9 mouse cellular contexts compared by ENCODE assay signal in the genomic region with DNA sequence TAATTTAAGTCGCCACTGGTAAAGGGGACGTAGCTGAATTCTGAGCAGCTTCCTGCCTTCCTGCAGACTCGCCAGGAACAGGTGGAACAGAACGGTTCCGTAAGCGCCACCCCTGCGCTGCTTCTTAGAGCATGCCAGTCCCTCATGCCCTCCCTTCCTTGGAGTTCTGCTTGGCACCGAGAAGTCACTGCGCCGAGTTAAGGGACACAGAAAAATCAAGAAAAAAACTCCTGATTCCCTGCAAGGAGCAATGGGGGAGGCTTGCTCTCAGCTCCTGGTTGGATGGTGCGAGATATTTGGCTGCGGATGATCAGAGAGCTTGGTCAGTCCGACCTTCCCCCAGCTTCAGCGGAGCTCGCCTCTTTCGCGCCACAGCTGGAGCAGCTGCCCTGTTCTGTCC. TPM values are rescaled to one million over a fixed set of nuclear protein-coding genes. Genes with fewer than 3 reads are reported as not detected.
A peak's percentile ranks its signal among the peaks of the same experiment; 100 is the strongest.
DNase-seq lines count a peak whose midpoint lies in the region; ATAC-seq and TF ChIP-seq lines count a peak whose summit lies in the region.
"Had no signal": no experiment of that assay in that cellular context is flagged by ENCODE, and none has a peak within 500 bp of the region (broad histone marks: within the 10 kb centered on the region; RNA-seq: fewer than 3 reads in every experiment).

No protein-coding gene starts in this region.

- H3K4me3 ChIP-seq in lung, embryonic 16.5 days (ENCODE audit: low read length) = no peak overlapping the region
- H3K4me3 ChIP-seq in stomach, postnatal 0 days (ENCODE audit: low read depth, low read length) = no peak overlapping the region
- H3K4me3 ChIP-seq: erythroblast, embryonic 14.5 days had no signal

- H3K9me3 ChIP-seq in lung, embryonic 16.5 days (ENCODE audit: control insufficient read depth, low read length) = no peaks in the 10 kb centered on the region
- H3K9me3 ChIP-seq in stomach, postnatal 0 days (ENCODE audit: control insufficient read depth, low read length) = no peaks in the 10 kb centered on the region

- DNase-seq in cerebellum, adult 11 months = peak; percentile 63
- DNase-seq in cerebellum, postnatal 4 days (ENCODE audit: low spot score in 2 of 2) = no peak
- DNase-seq in lung, postnatal 4 days = no peak
- DNase-seq in left cerebral cortex, postnatal 36 days (ENCODE audit: low spot score in 2 of 2) = peak; percentile 19 to 41
- DNase-seq in stomach, postnatal 0 days (ENCODE audit: low spot score) = no peak
- no peak for DNase-seq in layer of hippocampus, adult 8-10 months (ENCODE audit: low spot score in 2 of 2)
- DNase-seq in ovary, postnatal 14 days (ENCODE audit: low spot score) = no peak

- TF ChIP-seq EP300 in stomach, postnatal 0 days (optimal IDR thresholded peaks at IDR 0.05) = no peak

- no peak overlapping the region for H3K9ac ChIP-seq in lung, embryonic 16.5 days (ENCODE audit: low read length)
- H3K9ac ChIP-seq in stomach, postnatal 0 days (ENCODE audit: low read length) = no peak overlapping the region

- no peak for TF ChIP-seq CTCF in stomach, postnatal 0 days (IDR thresholded peaks at IDR 0.05; ENCODE audit: low read depth)

- intact Hi-C loops in left cerebral cortex, postnatal 36 days (cut with DNase I) = no loop called here

- H3K27ac ChIP-seq in lung, embryonic 16.5 days (ENCODE audit: low read length) = no peak overlapping the region
- no peak overlapping the region for H3K27ac ChIP-seq in stomach, postnatal 0 days (replicated peaks)

- peaks cover 8% of the 10 kb centered on the region for H3K27me3 ChIP-seq in lung, embryonic 16.5 days (ENCODE audit: control insufficient read depth, insufficient read depth, low read depth, low read length)
- H3K27me3 ChIP-seq in stomach, postnatal 0 days (ENCODE audit: control insufficient read depth, insufficient read depth, low read length) = no peaks in the 10 kb centered on the region

- H3K4me1 ChIP-seq in lung, embryonic 16.5 days (replicated peaks; ENCODE audit: control insufficient read depth, insufficient read depth, low read length) = no peaks in the 10 kb centered on the region
- no peaks in the 10 kb centered on the region for H3K4me1 ChIP-seq in stomach, postnatal 0 days (replicated peaks; ENCODE audit: control insufficient read depth, insufficient read depth)

- WGBS in lung, embryonic 16.5 days = 18% methylated on average over 17 of the region's 17 CpGs
- WGBS in stomach, postnatal 0 days = 10% methylated on average over 17 of the region's 17 CpGs

- no peak for ATAC-seq in lung, embryonic 16.5 days (ENCODE audit: low read depth)
- ATAC-seq in stomach, postnatal 0 days (ENCODE audit: low FRiP score, low TSS enrichment) = no peak

- H3K4me2 ChIP-seq in lung, embryonic 16.5 days (ENCODE audit: low read depth, low read length) = 0 out of 2 replicates have a peak overlapping the region, but pooled peaks have one; percentile 2
- peak overlapping the region; percentile 31; the same call in 1 of the 2 replicates for H3K4me2 ChIP-seq in stomach, postnatal 0 days (replicated peaks; ENCODE audit: low read depth)

- H3K36me3 ChIP-seq in lung, embryonic 16.5 days (ENCODE audit: control insufficient read depth, insufficient read depth, low read length) = no peaks in the 10 kb centered on the region
- H3K36me3 ChIP-seq in stomach, postnatal 0 days (ENCODE audit: control insufficient read depth, insufficient read depth, low read length) = no peaks in the 10 kb centered on the region

RNA-seq across cellular contexts. Expression of a gene that starts 49.7 kb away (rescaled TPM):
- polyA plus RNA-seq in lung, embryonic 16.5 days (2015; fragmentation: Nextera tagmentation; extraction: Ambion mirVana) = 1.9 and 2.7 TPM in 2 replicates
- total RNA-seq in left cerebral cortex, postnatal 36 days (2021) = 100 to 1,000 TPM; 219 to 272 TPM
- polyA plus RNA-seq in stomach, postnatal 0 days (2015; fragmentation: Nextera tagmentation; extraction: Ambion mirVana) = 2.6 and 2.9 TPM in 2 replicates
- 100 to 1,000 TPM; 181 to 224 (median 200) TPM for total RNA-seq in layer of hippocampus, adult 8-10 months (2022)

Comparison
In these comparisons a context has a peak if more than half of its experiments do, and no peak if none do; other contexts are left out.
1. DNase-seq: peak in cerebellum, adult 11 months (single experiment) and left cerebral cortex, postnatal 36 days (2 of 2); none in cerebellum, postnatal 4 days (0 of 2), lung, postnatal 4 days (0 of 2), stomach, postnatal 0 days (single experiment), layer of hippocampus, adult 8-10 months (0 of 2) and ovary, postnatal 14 days (single experiment).